ENCODE assay signal across 23 mouse cellular contexts in the genomic region with DNA sequence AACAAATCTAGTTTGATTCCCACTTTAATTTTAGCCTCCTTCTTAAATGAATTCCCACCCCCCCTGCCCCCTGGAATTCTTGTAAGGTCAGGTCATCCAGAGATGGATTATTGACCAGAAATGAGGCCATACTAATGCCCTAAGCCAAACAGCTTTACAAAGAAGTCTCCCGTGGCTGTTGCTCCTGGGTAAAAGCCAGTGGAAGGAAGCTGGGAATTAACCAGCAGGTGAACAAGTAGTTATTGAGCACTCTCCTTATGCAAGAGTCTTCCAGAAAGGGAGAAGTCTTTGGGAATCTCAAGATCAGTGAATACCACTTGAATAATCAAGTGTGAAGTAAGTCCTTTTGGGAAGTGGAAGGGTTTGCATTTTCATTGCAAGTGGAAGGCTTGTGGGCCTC.
"Had no signal": no experiment of that assay in that cellular context is flagged by ENCODE, and none has a peak within 500 bp of the region (broad histone marks: within the 10 kb centered on the region; RNA-seq: fewer than 3 reads in every experiment).

No protein-coding gene starts in this region.

- H3K27ac ChIP-seq: heart, adult 2 months; heart, embryonic 13.5 days; heart, embryonic 15.5 days; hindbrain, embryonic 13.5 days; hindbrain, embryonic 15.5 days; hindbrain, postnatal 0 days; kidney, postnatal 0 days; limb, embryonic 13.5 days; limb, embryonic 15.5 days had no signal

- H3K36me3 ChIP-seq: heart, embryonic 13.5 days; heart, embryonic 15.5 days; hindbrain, embryonic 13.5 days; hindbrain, embryonic 15.5 days; limb, embryonic 13.5 days; limb, embryonic 15.5 days; liver, embryonic 13.5 days had no signal

- H3K4me2 ChIP-seq: heart, embryonic 11.5 days; heart, embryonic 13.5 days; heart, embryonic 15.5 days; hindbrain, embryonic 13.5 days; hindbrain, embryonic 15.5 days; limb, embryonic 13.5 days; limb, embryonic 15.5 days; liver, embryonic 13.5 days had no signal

- H3K27me3 ChIP-seq: heart, embryonic 13.5 days; heart, embryonic 15.5 days; hindbrain, embryonic 13.5 days; hindbrain, embryonic 15.5 days; limb, embryonic 13.5 days; limb, embryonic 15.5 days; liver, embryonic 13.5 days had no signal

- ATAC-seq: forebrain, postnatal 0 days; hindbrain, postnatal 0 days had no signal

- DNase-seq: forebrain, postnatal 0 days; gastrocnemius, postnatal 14 days; gastrocnemius, postnatal 36 days; heart, adult 11 months; heart, adult 2 months; heart, postnatal 14 days; heart, postnatal 36 days; kidney, adult 11 months; kidney, postnatal 14 days; kidney, postnatal 36 days; layer of hippocampus, adult 9-11 months; layer of hippocampus, postnatal 36 days; left cerebral cortex, postnatal 4 days; liver, embryonic 13.5 days had no signal

- H3K4me1 ChIP-seq: heart, embryonic 13.5 days; heart, embryonic 15.5 days; hindbrain, embryonic 13.5 days; hindbrain, embryonic 15.5 days; limb, embryonic 13.5 days; limb, embryonic 15.5 days had no signal

- H3K4me3 ChIP-seq: heart, adult 2 months; heart, embryonic 13.5 days; heart, embryonic 15.5 days; hindbrain, embryonic 13.5 days; hindbrain, embryonic 15.5 days; limb, embryonic 13.5 days; limb, embryonic 15.5 days; liver, embryonic 13.5 days had no signal

- H3K9me3 ChIP-seq: heart, embryonic 13.5 days; heart, embryonic 15.5 days; hindbrain, embryonic 13.5 days; hindbrain, embryonic 15.5 days; limb, embryonic 13.5 days; limb, embryonic 15.5 days; liver, embryonic 13.5 days had no signal

- H3K9ac ChIP-seq: forebrain, postnatal 0 days; heart, embryonic 13.5 days; heart, embryonic 15.5 days; hindbrain, embryonic 13.5 days; hindbrain, embryonic 15.5 days; limb, embryonic 13.5 days; limb, embryonic 15.5 days; liver, embryonic 13.5 days had no signal
